Mouse (Mus musculus): ENCODE results near the gene Hpn.

- TF ChIP-seq GATA1 (IDR thresholded peaks at IDR 0.05; ENCODE audit: borderline replicate concordance, low read length) (no peak), FLI1 (IDR thresholded peaks at IDR 0.05; ENCODE audit: low read length) (no peak)
Observed at GRCm38 (mm10) chr7:31123697-31124096, 8.6 kb upstream of the Hpn start.

All from megakaryocyte, embryonic 14.5 days (primary cell).